Mouse (Mus musculus) E14TG2a.4 (cell line): ENCODE results near the gene Fam163a.

ENCODE experiments used
- H3K27me3 ChIP-seq: 2 replicates; pipeline ENCODE4 v1.6.1; 2014; ENCODE audit warnings: low read length, control low read depth; ENCODE audit not compliant: insufficient read depth
- H3K36me3 ChIP-seq: 2 replicates; pipeline ENCODE4 v1.6.1; 2014; ENCODE audit warnings: low read length, control low read depth; ENCODE audit not compliant: insufficient read depth
- H3K4me1 ChIP-seq: replicated peaks from 2 replicates; pipeline ENCODE4 v1.6.1; 2014; ENCODE audit warnings: low read depth, low read length, control low read depth
- H3K4me3 ChIP-seq: replicated peaks from 2 replicates; pipeline ENCODE4 v1.5.1; 2014; ENCODE audit warnings: mild to moderate bottlenecking, low read length
- H3K9me3 ChIP-seq: 2 replicates; pipeline ENCODE4 v1.6.1; 2014; ENCODE audit warnings: low read length, control low read depth
- CTCF ChIP-seq: conservative IDR thresholded peaks from 2 replicates; pipeline ENCODE4 v1.5.1; 2014; ENCODE audit warnings: low read length
- NANOG ChIP-seq: IDR thresholded peaks from 2 replicates; pipeline ENCODE4 v1.6.1; 2014; ENCODE audit warnings: borderline replicate concordance, low read length, mixed read lengths
- POU5F1 ChIP-seq: IDR thresholded peaks from 2 replicates; pipeline ENCODE4 v1.6.1; 2014; ENCODE audit warnings: low read length, borderline replicate concordance

Fam163a gene

DNA sequence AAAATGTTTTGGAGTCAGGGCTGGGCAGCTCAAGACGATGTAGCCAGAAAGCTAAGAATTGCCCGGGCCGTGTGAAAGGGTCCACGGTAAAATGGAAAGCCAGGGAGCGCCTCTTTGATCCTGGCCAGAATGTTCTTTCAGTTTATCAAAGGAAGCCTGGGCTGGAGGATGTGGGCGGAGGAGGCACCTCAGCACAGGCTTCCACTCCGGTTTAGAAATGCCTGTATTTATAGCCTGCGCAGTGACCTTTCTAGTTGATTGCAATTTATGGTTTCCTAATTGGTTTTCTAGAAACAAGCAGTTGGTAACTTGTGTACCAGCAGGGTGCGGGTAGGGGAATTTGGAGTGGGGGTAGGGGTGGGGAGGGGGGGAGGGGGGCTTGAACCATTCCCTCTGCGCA, 96.4 kb downstream of the Fam163a start:
- Histone ChIP-seq H3K36me3 (no peaks in the 10 kb centered on the region), H3K4me1 (peaks cover 32% of the 10 kb centered on the region), H3K9me3 (no peaks in the 10 kb centered on the region), H3K27me3 (peaks cover 15% of the 10 kb centered on the region), H3K4me3 (no peak overlapping the region)
- TF ChIP-seq NANOG = no peak
- no peak for TF ChIP-seq POU5F1
- TF ChIP-seq CTCF = no peak

DNA sequence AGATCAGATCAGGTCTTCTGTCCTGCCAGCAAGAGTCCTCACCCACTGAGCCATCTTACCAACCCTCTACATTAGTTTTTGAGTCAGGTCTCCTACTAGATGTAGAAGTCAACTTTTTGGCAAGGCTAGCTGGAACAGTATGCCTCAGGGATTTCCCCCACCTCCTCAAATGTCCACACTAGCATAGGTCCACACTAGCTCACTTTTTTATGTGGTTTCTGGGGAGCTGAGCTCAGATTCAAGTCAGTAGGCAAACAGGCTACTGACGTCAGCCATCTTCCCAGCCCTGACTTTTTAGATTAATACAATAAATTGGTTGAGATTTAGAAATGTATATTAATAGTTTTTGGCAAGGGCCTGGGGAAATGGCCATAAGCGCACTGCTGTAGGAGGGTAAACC, 97.4 kb downstream of the Fam163a start:
- Histone ChIP-seq H3K4me3 (no peak overlapping the region), H3K27me3 (peaks cover 9% of the 10 kb centered on the region), H3K36me3 (no peaks in the 10 kb centered on the region), H3K4me1 (peaks cover 32% of the 10 kb centered on the region), H3K9me3 (no peaks in the 10 kb centered on the region)
- TF ChIP-seq POU5F1 (no peak), CTCF (no peak), NANOG (no peak)

- Histone ChIP-seq H3K36me3 (no peaks in the 10 kb centered on the region), H3K4me1 (peaks cover 16% of the 10 kb centered on the region), H3K27me3 (no peaks in the 10 kb centered on the region), H3K9me3 (peaks cover 18% of the 10 kb centered on the region), H3K4me3 (no peak overlapping the region)
- TF ChIP-seq NANOG (no peak), CTCF (no peak), POU5F1 (no peak)
These were observed 99.4 kb downstream of the Fam163a start for GRCm38 (mm10) chr1:156105381-156105780.

DNA sequence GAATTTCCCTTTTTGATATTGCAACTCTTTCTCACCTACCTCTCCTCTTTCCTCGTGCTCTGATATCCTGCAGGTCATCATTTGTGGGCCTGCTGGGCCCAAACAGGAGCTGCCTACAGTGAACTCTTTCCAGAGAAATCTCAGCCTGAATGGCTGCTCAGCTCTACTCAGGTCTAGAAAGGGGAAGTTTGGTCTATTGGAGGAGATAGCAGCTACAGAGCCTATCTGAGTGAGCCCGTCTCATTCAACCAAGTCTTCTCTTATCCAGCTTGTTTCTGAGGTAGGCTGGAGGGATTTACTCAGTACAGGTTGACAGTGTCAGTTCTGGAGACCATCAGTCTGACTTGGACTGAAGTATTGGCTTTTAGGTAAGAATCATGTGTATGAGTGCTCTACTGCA, 101.1 kb downstream of the Fam163a start:
- Histone ChIP-seq H3K27me3 (no peaks in the 10 kb centered on the region), H3K36me3 (no peaks in the 10 kb centered on the region), H3K9me3 (peaks cover 32% of the 10 kb centered on the region), H3K4me1 (peaks cover 13% of the 10 kb centered on the region), H3K4me3 (no peak overlapping the region)
- no peak for TF ChIP-seq POU5F1
- no peak for TF ChIP-seq CTCF
- TF ChIP-seq NANOG = no peak

DNA sequence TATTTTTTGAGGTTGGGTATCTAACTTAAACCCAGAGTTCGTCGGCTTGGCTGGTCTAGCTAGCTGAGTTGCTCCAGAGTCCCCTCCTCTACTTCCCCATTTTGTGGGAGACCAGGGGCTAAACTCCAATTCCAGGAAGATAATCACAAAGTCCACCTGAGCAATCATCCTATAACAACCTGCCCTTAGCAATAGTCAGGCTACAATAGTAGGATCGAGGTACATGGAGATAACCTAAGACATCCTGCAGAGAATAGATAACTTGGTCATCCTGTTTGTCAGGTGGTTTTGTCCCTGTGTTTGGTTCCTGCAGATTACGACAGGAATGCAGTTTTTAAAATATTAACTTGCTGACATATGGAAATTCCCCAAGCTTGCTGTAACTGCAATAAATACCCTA, 113.0 kb downstream of the Fam163a start:
- TF ChIP-seq CTCF (no peak), POU5F1 (no peak)
- no peak overlapping the region for H3K4me3 ChIP-seq
- H3K4me1 ChIP-seq = peaks cover 22% of the 10 kb centered on the region
- no peaks in the 10 kb centered on the region for H3K36me3 ChIP-seq
- H3K27me3 ChIP-seq = peaks cover 6% of the 10 kb centered on the region
- no peaks in the 10 kb centered on the region for H3K9me3 ChIP-seq

- H3K4me1 ChIP-seq = peaks cover 22% of the 10 kb centered on the region
- H3K27me3 ChIP-seq = peaks cover 6% of the 10 kb centered on the region
- H3K36me3 ChIP-seq = no peaks in the 10 kb centered on the region
- peak overlapping the region; percentile 26; the same call in 1 of the 2 replicates for H3K4me3 ChIP-seq
- H3K9me3 ChIP-seq = no peaks in the 10 kb centered on the region
- no peak for TF ChIP-seq CTCF
- no peak for TF ChIP-seq POU5F1
- TF ChIP-seq NANOG = no peak
These were observed 114.8 kb downstream of the Fam163a start for GRCm38 (mm10) chr1:156090042-156090441.

- no peaks in the 10 kb centered on the region for H3K9me3 ChIP-seq
- peaks cover 22% of the 10 kb centered on the region for H3K4me1 ChIP-seq
- TF ChIP-seq CTCF = no peak
- no peak for TF ChIP-seq NANOG
- no peak for TF ChIP-seq POU5F1
- H3K27me3 ChIP-seq = peaks cover 6% of the 10 kb centered on the region
- no peaks in the 10 kb centered on the region for H3K36me3 ChIP-seq
- peak overlapping the region; percentile 26; the same call in 1 of the 2 replicates for H3K4me3 ChIP-seq
These were observed 115.3 kb downstream of the Fam163a start for GRCm38 (mm10) chr1:156089561-156089960.

- no peaks in the 10 kb centered on the region for H3K36me3 ChIP-seq
- H3K27me3 ChIP-seq = peaks cover 9% of the 10 kb centered on the region
- no peak overlapping the region for H3K4me3 ChIP-seq
- H3K9me3 ChIP-seq = no peaks in the 10 kb centered on the region
- TF ChIP-seq POU5F1 (no peak), CTCF (no peak), NANOG (no peak)
- H3K4me1 ChIP-seq = peaks cover 23% of the 10 kb centered on the region
These were observed 117.2 kb downstream of the Fam163a start for GRCm38 (mm10) chr1:156087586-156087985.

- no peak overlapping the region for H3K4me3 ChIP-seq
- peaks cover 30% of the 10 kb centered on the region for H3K4me1 ChIP-seq
- no peak for TF ChIP-seq POU5F1
- TF ChIP-seq NANOG = no peak
- TF ChIP-seq CTCF = peak; percentile 97
- H3K9me3 ChIP-seq = no peaks in the 10 kb centered on the region
- peaks cover 9% of the 10 kb centered on the region for H3K27me3 ChIP-seq
- no peaks in the 10 kb centered on the region for H3K36me3 ChIP-seq
These were observed 119.1 kb downstream of the Fam163a start for GRCm38 (mm10) chr1:156085770-156086169.
